Mouse (Mus musculus) E14TG2a.4 (cell line): ENCODE measurements around the gene Gm5269.
A peak's percentile ranks its signal among the peaks of the same experiment; 100 is the strongest.

Experiments used
- H3K27me3 ChIP-seq: 2 replicates; pipeline ENCODE4 v1.6.1; 2014; ENCODE audit warnings: low read length, control low read depth; ENCODE audit not compliant: insufficient read depth
- H3K36me3 ChIP-seq: 2 replicates; pipeline ENCODE4 v1.6.1; 2014; ENCODE audit warnings: low read length, control low read depth; ENCODE audit not compliant: insufficient read depth
- H3K4me1 ChIP-seq: replicated peaks from 2 replicates; pipeline ENCODE4 v1.6.1; 2014; ENCODE audit warnings: low read depth, low read length, control low read depth
- H3K4me3 ChIP-seq: replicated peaks from 2 replicates; pipeline ENCODE4 v1.5.1; 2014; ENCODE audit warnings: mild to moderate bottlenecking, low read length
- H3K9me3 ChIP-seq: 2 replicates; pipeline ENCODE4 v1.6.1; 2014; ENCODE audit warnings: low read length, control low read depth
- CTCF ChIP-seq: conservative IDR thresholded peaks from 2 replicates; pipeline ENCODE4 v1.5.1; 2014; ENCODE audit warnings: low read length
- NANOG ChIP-seq: IDR thresholded peaks from 2 replicates; pipeline ENCODE4 v1.6.1; 2014; ENCODE audit warnings: borderline replicate concordance, low read length, mixed read lengths
- POU5F1 ChIP-seq: IDR thresholded peaks from 2 replicates; pipeline ENCODE4 v1.6.1; 2014; ENCODE audit warnings: low read length, borderline replicate concordance

Gm5269 gene

GRCm38 (mm10) chr1:45886800-45887199, 3.3 kb downstream of the Gm5269 start:
- Histone ChIP-seq H3K4me1 (peaks cover 19% of the 10 kb centered on the region), H3K9me3 (no peaks in the 10 kb centered on the region), H3K27me3 (no peaks in the 10 kb centered on the region), H3K36me3 (no peaks in the 10 kb centered on the region), H3K4me3 (no peak overlapping the region)
- TF ChIP-seq CTCF (no peak), NANOG (no peak), POU5F1 (no peak)

GRCm38 (mm10) chr1:45883378-45883777, 6.7 kb downstream of the Gm5269 start:
- TF ChIP-seq NANOG, result peak; percentile 75; the same call in 1 of the 2 replicates
- no peak for TF ChIP-seq CTCF
- H3K27me3 ChIP-seq, result no peaks in the 10 kb centered on the region
- no peak overlapping the region for H3K4me3 ChIP-seq
- H3K9me3 ChIP-seq, result no peaks in the 10 kb centered on the region
- peaks cover 27% of the 10 kb centered on the region for H3K4me1 ChIP-seq
- no peaks in the 10 kb centered on the region for H3K36me3 ChIP-seq

GRCm38 (mm10) chr1:45882076-45882475, 8.0 kb downstream of the Gm5269 start:
- H3K27me3 ChIP-seq, result no peaks in the 10 kb centered on the region
- no peaks in the 10 kb centered on the region for H3K9me3 ChIP-seq
- TF ChIP-seq NANOG, result no peak
- TF ChIP-seq POU5F1, result no peak
- no peak for TF ChIP-seq CTCF
- H3K36me3 ChIP-seq, result no peaks in the 10 kb centered on the region
- no peak overlapping the region for H3K4me3 ChIP-seq
- peaks cover 27% of the 10 kb centered on the region for H3K4me1 ChIP-seq

GRCm38 (mm10) chr1:45881228-45881832, 8.7 kb downstream of the Gm5269 start:
- Histone ChIP-seq H3K4me3 (no peak overlapping the region), H3K27me3 (no peaks in the 10 kb centered on the region), H3K36me3 (no peaks in the 10 kb centered on the region), H3K4me1 (peaks cover 27% of the 10 kb centered on the region), H3K9me3 (no peaks in the 10 kb centered on the region)
- TF ChIP-seq POU5F1 (no peak), NANOG (no peak), CTCF (no peak)

GRCm38 (mm10) chr1:45877463-45877862, 12.6 kb downstream of the Gm5269 start:
- no peak overlapping the region for H3K4me3 ChIP-seq
- TF ChIP-seq NANOG, result no peak
- no peak for TF ChIP-seq POU5F1
- H3K4me1 ChIP-seq, result peaks cover 19% of the 10 kb centered on the region
- no peaks in the 10 kb centered on the region for H3K9me3 ChIP-seq
- no peaks in the 10 kb centered on the region for H3K36me3 ChIP-seq
- no peaks in the 10 kb centered on the region for H3K27me3 ChIP-seq

GRCm38 (mm10) chr1:45876450-45877198, 13.4 kb downstream of the Gm5269 start:
- Histone ChIP-seq H3K4me3 (no peak overlapping the region), H3K27me3 (no peaks in the 10 kb centered on the region), H3K4me1 (peaks cover 11% of the 10 kb centered on the region), H3K9me3 (no peaks in the 10 kb centered on the region), H3K36me3 (no peaks in the 10 kb centered on the region)
- TF ChIP-seq CTCF, result no peak
- no peak for TF ChIP-seq NANOG
- no peak for TF ChIP-seq POU5F1

GRCm38 (mm10) chr1:45875640-45876039, 14.4 kb downstream of the Gm5269 start:
- no peaks in the 10 kb centered on the region for H3K9me3 ChIP-seq
- H3K4me3 ChIP-seq, result no peak overlapping the region
- no peaks in the 10 kb centered on the region for H3K27me3 ChIP-seq
- TF ChIP-seq CTCF, result no peak
- peaks cover 7% of the 10 kb centered on the region for H3K4me1 ChIP-seq
- H3K36me3 ChIP-seq, result no peaks in the 10 kb centered on the region

GRCm38 (mm10) chr1:45873250-45873649, 16.8 kb downstream of the Gm5269 start:
- no peaks in the 10 kb centered on the region for H3K36me3 ChIP-seq
- H3K4me1 ChIP-seq, result peaks cover 5% of the 10 kb centered on the region
- no peaks in the 10 kb centered on the region for H3K27me3 ChIP-seq
- no peak overlapping the region for H3K4me3 ChIP-seq
- H3K9me3 ChIP-seq, result no peaks in the 10 kb centered on the region
- no peak for TF ChIP-seq CTCF
- TF ChIP-seq POU5F1, result no peak
- TF ChIP-seq NANOG, result no peak
